Mouse (Mus musculus) stomach, embryonic 15.5 days (tissue): Measurements from ENCODE around the gene Gramd1a. TPM values are rescaled to one million over a fixed set of nuclear protein-coding genes. Genes with fewer than 3 reads are reported as not detected.
A peak's percentile ranks its signal among the peaks of the same experiment; 100 is the strongest.

Experiments
- ATAC-seq: fragments of 200-750 bp; cut with Nextera tagmentation; 2 replicates; pipeline ENCODE4 v1.8.0; 2017; ENCODE audit warnings: low read depth, moderate number of reproducible peaks, moderate TSS enrichment; ENCODE audit not compliant: insufficient read depth, low FRiP score
- H3K27ac ChIP-seq: fragments of 300-500 bp; sonication (generic); 2 replicates; pipeline ENCODE4 v1.5.1; 2015; ENCODE audit warnings: mild to moderate bottlenecking, inconsistent platforms
- H3K27me3 ChIP-seq: fragments of 300-500 bp; sonication (generic); replicated peaks from 2 replicates; pipeline ENCODE4 v1.6.1; 2015; ENCODE audit warnings: inconsistent platforms
- H3K36me3 ChIP-seq: fragments of 300-500 bp; sonication (generic); 2 replicates; pipeline ENCODE4 v1.6.1; 2015; ENCODE audit warnings: inconsistent platforms
- H3K4me1 ChIP-seq: fragments of 300-500 bp; sonication (generic); 2 replicates; pipeline ENCODE4 v1.6.1; 2015; ENCODE audit warnings: inconsistent platforms
- H3K4me2 ChIP-seq: fragments of 300-500 bp; sonication (generic); 2 replicates; pipeline ENCODE4 v1.6.1; 2015; ENCODE audit warnings: mild to moderate bottlenecking, inconsistent platforms
- H3K4me3 ChIP-seq: fragments of 300-500 bp; sonication (generic); replicated peaks from 2 replicates; pipeline ENCODE4 v1.5.1; 2015; ENCODE audit warnings: inconsistent platforms
- H3K9ac ChIP-seq: fragments of 300-500 bp; sonication (generic); 2 replicates; pipeline ENCODE4 v1.6.1; 2015; ENCODE audit warnings: inconsistent platforms
- H3K9me3 ChIP-seq: fragments of 300-500 bp; sonication (generic); 2 replicates; pipeline ENCODE4 v1.6.1; 2016; ENCODE audit warnings: inconsistent platforms
- WGBS: fragments of 180-500 bp; shearing (Covaris S2); methylation state at CpG from one replicate; pipeline ENCODE4 v1.1.7; 2015; 5-methylcytosine and 5-hydroxymethylcytosine counted together
- polyA plus RNA-seq: library from polyadenylated mRNA; unstranded; fragments of >200 nt; fragmentation: Nextera tagmentation; extraction: Ambion mirVana; gene quantifications from 2 replicates; pipeline ENCODE4 v1.2.1, GENCODE M21; 2015

Gramd1a gene
- polyA plus RNA-seq, 1 experiment from 2014 or later, result 52.6 TPM

- WGBS, result 94% methylated on average over 7 of the region's 7 CpGs
- no peak for ATAC-seq
- H3K9me3 ChIP-seq, result no peaks in the 10 kb centered on the region
- no peak overlapping the region for H3K9ac ChIP-seq
- H3K27me3 ChIP-seq, result peaks cover 19% of the 10 kb centered on the region
- peaks cover 15% of the 10 kb centered on the region for H3K4me1 ChIP-seq
- peaks cover 54% of the 10 kb centered on the region for H3K36me3 ChIP-seq
- H3K4me3 ChIP-seq, result no peak overlapping the region
- no peak overlapping the region for H3K27ac ChIP-seq
- no peak overlapping the region for H3K4me2 ChIP-seq
Observed at GRCm38 (mm10) chr7:31130197-31130596, 25.5 kb downstream of the Gramd1a start.

GRCm38 (mm10) chr7:31128157-31128705 lies 27.5 kb downstream of the Gramd1a start:
- peaks cover 35% of the 10 kb centered on the region for H3K36me3 ChIP-seq
- peaks cover 15% of the 10 kb centered on the region for H3K4me1 ChIP-seq
- H3K9ac ChIP-seq, result no peak overlapping the region
- 60% methylated on average over 9 of the region's 9 CpGs for WGBS
- H3K27ac ChIP-seq, result no peak overlapping the region
- H3K27me3 ChIP-seq, result peaks cover 28% of the 10 kb centered on the region
- H3K4me3 ChIP-seq, result no peak overlapping the region
- no peak overlapping the region for H3K4me2 ChIP-seq
- ATAC-seq, result no peak
- no peaks in the 10 kb centered on the region for H3K9me3 ChIP-seq

- under 1% methylated on average over 35 of the region's 60 CpGs for WGBS
- peaks cover 24% of the 10 kb centered on the region for H3K36me3 ChIP-seq
- no peak for ATAC-seq
- peaks cover 15% of the 10 kb centered on the region for H3K4me1 ChIP-seq
- H3K27ac ChIP-seq, result no peak within 1 kb of the TSS
- H3K4me2 ChIP-seq, result peak within 1 kb of the TSS; percentile 99
- peak within 1 kb of the TSS; percentile 60 for H3K4me3 ChIP-seq
- H3K27me3 ChIP-seq, result peaks cover 28% of the 10 kb centered on the region
- no peaks in the 10 kb centered on the region for H3K9me3 ChIP-seq
- peak within 1 kb of the TSS; percentile 46 for H3K9ac ChIP-seq
Observed at GRCm38 (mm10) chr7:31126851-31127724, 28.6 kb downstream of the Gramd1a start, which contains the start of gene Scn1b. Scn1b (minus strand) TSS chr7:31127003.

DNA sequence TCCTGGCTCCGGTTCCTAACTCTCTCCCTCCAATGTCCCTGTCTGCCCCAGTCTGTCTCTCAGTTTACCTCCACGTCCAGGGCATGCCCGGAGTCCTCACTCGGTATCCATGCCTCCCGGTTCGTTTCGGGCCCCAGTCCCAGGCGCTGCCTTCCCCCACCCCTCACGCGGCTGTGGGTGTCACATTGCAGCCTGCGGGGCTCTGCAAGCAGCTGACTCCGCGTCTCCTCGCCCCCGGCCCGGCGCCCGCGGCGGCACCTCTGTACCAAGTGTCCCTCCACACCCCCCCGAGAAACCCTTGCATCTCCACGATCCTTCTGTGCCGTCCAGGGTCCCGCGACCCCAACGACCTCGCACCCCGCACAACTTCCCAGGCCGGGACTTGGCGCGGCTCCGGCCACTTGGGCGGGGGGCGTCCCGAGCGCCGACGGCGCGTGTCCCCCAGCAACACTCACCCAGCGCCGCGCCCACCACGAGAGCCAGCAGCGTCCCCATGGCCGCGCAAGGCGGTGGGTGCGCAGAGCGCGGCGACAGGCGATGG lies 29.4 kb downstream of the Gramd1a start:
- Histone ChIP-seq H3K9ac (peak overlapping the region; percentile 46), H3K27me3 (peaks cover 28% of the 10 kb centered on the region), H3K27ac (no peak overlapping the region), H3K9me3 (no peaks in the 10 kb centered on the region), H3K4me1 (peaks cover 15% of the 10 kb centered on the region), H3K4me3 (peak overlapping the region; percentile 60), H3K4me2 (peak overlapping the region; percentile 99), H3K36me3 (peaks cover 16% of the 10 kb centered on the region)
- under 1% methylated on average over 51 of the region's 53 CpGs for WGBS
- ATAC-seq, result no peak

GRCm38 (mm10) chr7:31125116-31125515 lies 30.6 kb downstream of the Gramd1a start:
- H3K4me1 ChIP-seq, result peaks cover 15% of the 10 kb centered on the region
- ATAC-seq, result no peak
- 0 out of 2 replicates have a peak, but pooled peaks cover 10% of the 10 kb centered on the region for H3K36me3 ChIP-seq
- peaks cover 28% of the 10 kb centered on the region for H3K27me3 ChIP-seq
- no peaks in the 10 kb centered on the region for H3K9me3 ChIP-seq
- no peak overlapping the region for H3K4me2 ChIP-seq
- 76% methylated on average over 13 of the region's 13 CpGs for WGBS
- H3K4me3 ChIP-seq, result no peak overlapping the region
- no peak overlapping the region for H3K27ac ChIP-seq
- H3K9ac ChIP-seq, result no peak overlapping the region

GRCm38 (mm10) chr7:31124381-31124780 lies 31.3 kb downstream of the Gramd1a start:
- 81% methylated on average over 5 of the region's 5 CpGs for WGBS

DNA sequence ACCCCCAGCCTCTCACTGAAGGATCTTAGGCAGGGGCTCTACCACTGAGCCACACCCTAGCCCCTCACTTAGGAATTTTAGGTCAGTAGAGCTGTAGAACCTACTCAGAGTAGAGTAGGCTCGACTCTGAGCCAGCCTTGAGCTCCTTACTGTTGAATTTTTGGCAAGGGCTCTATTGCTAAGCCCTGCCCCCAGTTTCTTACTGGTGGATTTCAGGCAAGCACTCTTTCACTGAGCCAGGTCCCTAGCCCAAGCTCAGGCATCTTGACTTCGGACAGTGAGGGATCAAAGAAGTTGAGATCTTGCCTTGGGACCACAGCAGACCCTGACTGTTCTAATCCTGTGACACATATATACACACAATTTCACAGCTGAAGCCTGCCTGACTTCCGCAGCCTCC lies 32.0 kb downstream of the Gramd1a start:
- no peak overlapping the region for H3K27ac ChIP-seq
- no peak overlapping the region for H3K9ac ChIP-seq
- no peaks in the 10 kb centered on the region for H3K9me3 ChIP-seq
- WGBS, result 75% methylated on average over 3 of the region's 3 CpGs
- H3K4me1 ChIP-seq, result peaks cover 15% of the 10 kb centered on the region
- no peak for ATAC-seq
- peaks cover 28% of the 10 kb centered on the region for H3K27me3 ChIP-seq
- no peak overlapping the region for H3K4me2 ChIP-seq
- no peaks in the 10 kb centered on the region for H3K36me3 ChIP-seq
- no peak overlapping the region for H3K4me3 ChIP-seq

More at GRCm38 (mm10) chr7:31124381-31124780, 31.3 kb downstream of the Gramd1a start:
- no peaks in the 10 kb centered on the region for H3K9me3 ChIP-seq
- no peak overlapping the region for H3K9ac ChIP-seq
- H3K27me3 ChIP-seq, result peaks cover 28% of the 10 kb centered on the region
- H3K4me1 ChIP-seq, result peaks cover 15% of the 10 kb centered on the region
- H3K4me2 ChIP-seq, result no peak overlapping the region
- H3K27ac ChIP-seq, result no peak overlapping the region
- ATAC-seq, result no peak
- H3K36me3 ChIP-seq, result 0 out of 2 replicates have a peak, but pooled peaks cover 4% of the 10 kb centered on the region
- no peak overlapping the region for H3K4me3 ChIP-seq

- ATAC-seq, result no peak
- Histone ChIP-seq H3K9me3 (no peaks in the 10 kb centered on the region), H3K4me1 (peaks cover 15% of the 10 kb centered on the region), H3K27ac (no peak overlapping the region), H3K36me3 (no peaks in the 10 kb centered on the region), H3K9ac (no peak overlapping the region), H3K4me3 (no peak overlapping the region), H3K4me2 (no peak overlapping the region), H3K27me3 (peaks cover 28% of the 10 kb centered on the region)
- WGBS, result 86% methylated on average over 16 of the region's 16 CpGs
Observed at GRCm38 (mm10) chr7:31122641-31123631, 32.8 kb downstream of the Gramd1a start.

- no peak for ATAC-seq
- no peaks in the 10 kb centered on the region for H3K36me3 ChIP-seq
- H3K27me3 ChIP-seq, result peaks cover 3% of the 10 kb centered on the region; the same call in 1 of the 2 replicates
- WGBS, result 83% methylated on average over 5 of the region's 5 CpGs
- no peaks in the 10 kb centered on the region for H3K9me3 ChIP-seq
- no peak overlapping the region for H3K27ac ChIP-seq
- no peak overlapping the region for H3K9ac ChIP-seq
- H3K4me1 ChIP-seq, result peaks cover 12% of the 10 kb centered on the region
- no peak overlapping the region for H3K4me2 ChIP-seq
- H3K4me3 ChIP-seq, result no peak overlapping the region
Observed at GRCm38 (mm10) chr7:31119556-31119955, 36.1 kb downstream of the Gramd1a start.

GRCm38 (mm10) chr7:31118486-31118885 lies 37.2 kb downstream of the Gramd1a start:
- Histone ChIP-seq H3K4me1 (peaks cover 12% of the 10 kb centered on the region), H3K36me3 (no peaks in the 10 kb centered on the region), H3K4me3 (no peak overlapping the region), H3K27me3 (no peaks in the 10 kb centered on the region), H3K9me3 (no peaks in the 10 kb centered on the region), H3K9ac (no peak overlapping the region), H3K4me2 (no peak overlapping the region), H3K27ac (no peak overlapping the region)
- 88% methylated on average over 7 of the region's 7 CpGs for WGBS
- no peak for ATAC-seq

DNA sequence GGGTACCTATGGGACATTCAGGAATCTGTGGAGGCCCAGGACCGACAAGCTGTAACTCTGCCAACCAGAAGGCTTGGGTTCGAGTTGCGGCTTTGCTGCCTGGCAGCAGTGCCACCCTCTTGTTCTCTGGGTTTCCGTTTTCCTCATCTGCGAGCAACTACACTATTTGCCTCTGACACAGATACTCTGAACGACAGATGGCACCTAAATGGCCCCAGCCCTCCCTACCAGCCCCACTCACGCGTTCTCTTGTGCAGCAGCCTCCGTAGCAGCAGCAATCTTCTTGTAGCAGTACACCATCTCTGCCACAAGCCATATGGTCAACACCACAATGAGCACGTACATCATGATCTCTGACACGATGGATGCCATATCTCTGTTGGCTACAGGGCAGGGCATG lies 38.2 kb downstream of the Gramd1a start:
- Histone ChIP-seq H3K4me3 (no peak overlapping the region), H3K4me2 (no peak overlapping the region), H3K27me3 (no peaks in the 10 kb centered on the region), H3K27ac (no peak overlapping the region), H3K9ac (no peak overlapping the region), H3K4me1 (peaks cover 12% of the 10 kb centered on the region), H3K36me3 (no peaks in the 10 kb centered on the region), H3K9me3 (no peaks in the 10 kb centered on the region)
- WGBS, result 89% methylated on average over 11 of the region's 11 CpGs
- no peak for ATAC-seq
